ENCODE assay signal across 8 mouse cellular contexts in genomic region chr2:14823816-14824348, GRCm38 (mm10).
A peak's percentile ranks its signal among the peaks of the same experiment; 100 is the strongest.
DNase-seq lines count a peak whose midpoint lies in the region; ATAC-seq lines count a peak whose summit lies in the region.

No protein-coding gene starts in this region.

- ATAC-seq in midbrain, embryonic 13.5 days: peak; percentile 50; the same call in 1 of the 2 replicates
- ATAC-seq in midbrain, embryonic 16.5 days: no peak
- ATAC-seq in kidney, embryonic 15.5 days (replicated peaks; ENCODE audit: low FRiP score): peak; percentile 67
- peak; percentile 33; the same call in 1 of the 2 replicates for ATAC-seq in stomach, embryonic 14.5 days (ENCODE audit: insufficient number of reproducible peaks, insufficient read depth, low FRiP score, low read depth)

- 0 out of 2 replicates have a peak, but pooled peaks cover 2% of the 10 kb centered on the region for H3K9me3 ChIP-seq in midbrain, embryonic 13.5 days
- no peaks in the 10 kb centered on the region for H3K9me3 ChIP-seq in midbrain, embryonic 16.5 days (replicated peaks; ENCODE audit: control insufficient read depth, low read length, poor library complexity, severe bottlenecking)
- H3K9me3 ChIP-seq in kidney, embryonic 15.5 days (replicated peaks): no peaks in the 10 kb centered on the region
- no peaks in the 10 kb centered on the region for H3K9me3 ChIP-seq in stomach, embryonic 14.5 days (ENCODE audit: control insufficient read depth, low read depth, low read length)

- no peaks in the 10 kb centered on the region for H3K27me3 ChIP-seq in midbrain, embryonic 13.5 days
- H3K27me3 ChIP-seq in midbrain, embryonic 16.5 days (ENCODE audit: control insufficient read depth, insufficient read depth, low read depth, low read length): no peaks in the 10 kb centered on the region
- H3K27me3 ChIP-seq in kidney, embryonic 15.5 days: no peaks in the 10 kb centered on the region
- H3K27me3 ChIP-seq in stomach, embryonic 14.5 days (ENCODE audit: control insufficient read depth, insufficient read depth, low read length): no peaks in the 10 kb centered on the region

- no peak overlapping the region for H3K9ac ChIP-seq in midbrain, embryonic 13.5 days (replicated peaks)
- H3K9ac ChIP-seq in midbrain, embryonic 16.5 days (ENCODE audit: low read depth, low read length): no peak overlapping the region
- no peak overlapping the region for H3K9ac ChIP-seq in kidney, embryonic 15.5 days
- no peak overlapping the region for H3K9ac ChIP-seq in stomach, embryonic 14.5 days (replicated peaks; ENCODE audit: low read depth, low read length)

- peaks cover 5% of the 10 kb centered on the region; the same call in 1 of the 2 replicates for H3K4me1 ChIP-seq in midbrain, embryonic 13.5 days (replicated peaks)
- peaks cover 4% of the 10 kb centered on the region; the same call in 1 of the 2 replicates for H3K4me1 ChIP-seq in midbrain, embryonic 16.5 days (ENCODE audit: control insufficient read depth, insufficient read depth, low read length)
- peaks cover 7% of the 10 kb centered on the region; the same call in 1 of the 2 replicates for H3K4me1 ChIP-seq in kidney, embryonic 15.5 days
- peaks cover 6% of the 10 kb centered on the region; the same call in 1 of the 2 replicates for H3K4me1 ChIP-seq in stomach, embryonic 14.5 days (ENCODE audit: control insufficient read depth, insufficient read depth, low read length)

- WGBS in midbrain, embryonic 13.5 days: 64% methylated on average over 11 of the region's 11 CpGs
- 64% methylated on average over 11 of the region's 11 CpGs for WGBS in midbrain, embryonic 16.5 days
- 42% methylated on average over 11 of the region's 11 CpGs for WGBS in kidney, embryonic 15.5 days
- WGBS in stomach, embryonic 14.5 days: 54% methylated on average over 11 of the region's 11 CpGs

- H3K4me3 ChIP-seq in midbrain, embryonic 13.5 days (replicated peaks): no peak overlapping the region
- no peak overlapping the region for H3K4me3 ChIP-seq in midbrain, embryonic 16.5 days (ENCODE audit: low read depth, low read length)
- H3K4me3 ChIP-seq in kidney, embryonic 15.5 days (replicated peaks): no peak overlapping the region
- no peak overlapping the region for H3K4me3 ChIP-seq in stomach, embryonic 14.5 days (ENCODE audit: low read depth, low read length)

- DNase-seq in forelimb bud, embryonic 11.5 days (ENCODE audit: low read depth, low spot score): peak; percentile 86
- no peak for DNase-seq in retina, postnatal 1 day
- DNase-seq in thymus, adult 18-20 months: no peak
- DNase-seq in thymus, postnatal 14 days: no peak

- H3K4me2 ChIP-seq in midbrain, embryonic 13.5 days (replicated peaks): no peak overlapping the region
- H3K4me2 ChIP-seq in midbrain, embryonic 16.5 days (ENCODE audit: low read length): no peak overlapping the region
- peak overlapping the region; percentile 25; the same call in 1 of the 2 replicates for H3K4me2 ChIP-seq in kidney, embryonic 15.5 days
- no peak overlapping the region for H3K4me2 ChIP-seq in stomach, embryonic 14.5 days (replicated peaks; ENCODE audit: low read depth, low read length)

- no peaks in the 10 kb centered on the region for H3K36me3 ChIP-seq in midbrain, embryonic 13.5 days
- H3K36me3 ChIP-seq in midbrain, embryonic 16.5 days (ENCODE audit: control insufficient read depth, insufficient read depth, low read length): no peaks in the 10 kb centered on the region
- no peaks in the 10 kb centered on the region for H3K36me3 ChIP-seq in kidney, embryonic 15.5 days
- no peaks in the 10 kb centered on the region for H3K36me3 ChIP-seq in stomach, embryonic 14.5 days (ENCODE audit: control insufficient read depth, insufficient read depth, low read length)

- no peak overlapping the region for H3K27ac ChIP-seq in midbrain, embryonic 13.5 days
- H3K27ac ChIP-seq in midbrain, embryonic 16.5 days (ENCODE audit: low read length): no peak overlapping the region
- no peak overlapping the region for H3K27ac ChIP-seq in kidney, embryonic 15.5 days
- no peak overlapping the region for H3K27ac ChIP-seq in stomach, embryonic 14.5 days (ENCODE audit: low read length)
